Mouse (Mus musculus): ENCODE measurements around the gene Ezr.

The Ezr gene

GRCm38 (mm10) chr17:6769602-6770001 is 13.0 kb downstream of the Ezr start:
- no peak for DNase-seq (ENCODE audit: low spot score in 2 of 2)

GRCm38 (mm10) chr17:6768301-6768788 is 14.2 kb downstream of the Ezr start:
- DNase-seq (ENCODE audit: low spot score in 2 of 2), result no peak

- DNase-seq (ENCODE audit: low spot score in 2 of 2), result no peak
These were observed 14.8 kb downstream of the Ezr start for GRCm38 (mm10) chr17:6767771-6768170.

- DNase-seq (ENCODE audit: low spot score in 2 of 2), result no peak
These were observed 15.8 kb downstream of the Ezr start for GRCm38 (mm10) chr17:6766823-6767222.

GRCm38 (mm10) chr17:6765886-6766285 is 16.7 kb downstream of the Ezr start:
- no peak for DNase-seq (ENCODE audit: low spot score in 2 of 2)

GRCm38 (mm10) chr17:6764730-6765129 is 17.9 kb downstream of the Ezr start:
- no peak for DNase-seq (ENCODE audit: low spot score in 2 of 2)

GRCm38 (mm10) chr17:6764227-6764593 is 18.4 kb downstream of the Ezr start:
- no peak for DNase-seq (ENCODE audit: low spot score in 2 of 2)

- no peak for DNase-seq (ENCODE audit: low spot score in 2 of 2)
These were observed 18.9 kb downstream of the Ezr start for GRCm38 (mm10) chr17:6763513-6764226.

GRCm38 (mm10) chr17:6759717-6760292 is 22.8 kb downstream of the Ezr start:
- no peak for DNase-seq (ENCODE audit: low spot score in 2 of 2)

- DNase-seq (ENCODE audit: low spot score in 2 of 2), result no peak
These were observed 23.7 kb downstream of the Ezr start for GRCm38 (mm10) chr17:6758845-6759244.

- DNase-seq (ENCODE audit: low spot score in 2 of 2), result no peak
These were observed 24.7 kb downstream of the Ezr start for GRCm38 (mm10) chr17:6757902-6758301.

GRCm38 (mm10) chr17:6755873-6756272 is 26.7 kb downstream of the Ezr start:
- no peak for DNase-seq (ENCODE audit: low spot score in 2 of 2)

- no peak for DNase-seq (ENCODE audit: low spot score in 2 of 2)
These were observed 27.4 kb downstream of the Ezr start for GRCm38 (mm10) chr17:6755176-6755575.

- no peak for DNase-seq (ENCODE audit: low spot score in 2 of 2)
These were observed 30.2 kb downstream of the Ezr start for GRCm38 (mm10) chr17:6752375-6752774.

GRCm38 (mm10) chr17:6751221-6751859 is 31.2 kb downstream of the Ezr start:
- DNase-seq (ENCODE audit: low spot score in 2 of 2), result no peak

GRCm38 (mm10) chr17:6748779-6749464 is 33.7 kb downstream of the Ezr start:
- DNase-seq (ENCODE audit: low spot score in 2 of 2), result no peak

GRCm38 (mm10) chr17:6747478-6747877 is 35.1 kb downstream of the Ezr start:
- no peak for DNase-seq (ENCODE audit: low spot score in 2 of 2)

GRCm38 (mm10) chr17:6746452-6747231 is 35.9 kb downstream of the Ezr start:
- no peak for DNase-seq (ENCODE audit: low spot score in 2 of 2)

- no peak for DNase-seq (ENCODE audit: low spot score in 2 of 2)
These were observed 36.6 kb downstream of the Ezr start for GRCm38 (mm10) chr17:6745975-6746374.

GRCm38 (mm10) chr17:6745503-6745902 is 37.1 kb downstream of the Ezr start:
- no peak for DNase-seq (ENCODE audit: low spot score in 2 of 2)

- no peak for DNase-seq (ENCODE audit: low spot score in 2 of 2)
These were observed 37.7 kb downstream of the Ezr start for GRCm38 (mm10) chr17:6744871-6745270.

- DNase-seq (ENCODE audit: low spot score in 2 of 2), result no peak
These were observed 38.2 kb downstream of the Ezr start for GRCm38 (mm10) chr17:6744366-6744765.

Measured in urinary bladder, postnatal 4 days (tissue).